Comparison of ENCODE assay signal across 27 mouse cellular contexts in the genomic region with DNA sequence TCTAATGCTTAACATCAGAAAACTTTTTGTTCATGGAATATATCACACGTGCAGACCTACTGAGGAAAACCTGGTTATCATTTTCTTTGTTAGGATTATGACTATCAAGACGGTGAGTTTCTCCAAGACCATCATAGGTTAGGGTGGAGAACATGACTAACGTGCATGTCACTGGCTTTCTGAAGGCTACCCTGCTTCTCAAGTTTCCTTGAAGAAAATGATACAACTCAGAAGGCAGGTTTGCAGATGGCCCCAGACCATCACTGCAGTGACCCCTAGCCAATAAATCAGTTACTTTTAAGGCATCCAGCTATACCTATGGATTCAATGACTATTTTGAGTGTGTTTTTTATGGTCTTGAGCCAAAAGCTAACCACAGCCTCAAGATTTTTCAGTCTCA. TPM values are rescaled to one million over a fixed set of nuclear protein-coding genes. Genes with fewer than 3 reads are reported as not detected.
"Had no signal": no experiment of that assay in that cellular context is flagged by ENCODE, and none has a peak within 500 bp of the region (broad histone marks: within the 10 kb centered on the region; RNA-seq: fewer than 3 reads in every experiment).

No protein-coding gene starts in this region.

- H3K36me3 ChIP-seq: heart, embryonic 15.5 days; hindbrain, embryonic 12.5 days; liver, embryonic 13.5 days; liver, embryonic 15.5 days had no signal

- H3K4me3 ChIP-seq: heart, adult 2 months; heart, embryonic 13.5 days; heart, embryonic 15.5 days; hindbrain, embryonic 12.5 days; limb, embryonic 10.5 days; limb, embryonic 12.5 days; liver, embryonic 13.5 days; liver, embryonic 15.5 days had no signal

- DNase-seq: gastrocnemius, postnatal 10 days; gastrocnemius, postnatal 25 days; heart, adult 2 months; heart, postnatal 14 days; heart, postnatal 36 days; kidney, adult 11 months; kidney, adult 9 months; kidney, postnatal 10 days; kidney, postnatal 25 days; layer of hippocampus, adult 9-11 months; layer of hippocampus, postnatal 36 days; liver; liver, embryonic 13.5 days; liver, postnatal 0 days had no signal

- H3K27ac ChIP-seq: heart, adult 2 months; heart, embryonic 13.5 days; heart, embryonic 15.5 days; hindbrain, embryonic 12.5 days; hindbrain, embryonic 14.5 days; limb, embryonic 10.5 days; limb, embryonic 12.5 days; liver, embryonic 13.5 days; liver, embryonic 15.5 days had no signal

- H3K4me2 ChIP-seq: heart, embryonic 11.5 days; heart, embryonic 13.5 days; heart, embryonic 15.5 days; hindbrain, embryonic 12.5 days; hindbrain, embryonic 14.5 days; limb, embryonic 12.5 days; liver, embryonic 11.5 days; liver, embryonic 13.5 days; liver, embryonic 15.5 days had no signal

- ATAC-seq: hindbrain, embryonic 16.5 days; inflammation-experienced regulatory T-cells, adult 6 months; intestine, embryonic 16.5 days; liver, postnatal 0 days had no signal

- H3K9ac ChIP-seq: heart, embryonic 13.5 days; heart, embryonic 15.5 days; hindbrain, embryonic 12.5 days; hindbrain, embryonic 14.5 days; limb, embryonic 12.5 days; liver, embryonic 13.5 days; liver, embryonic 15.5 days; liver, postnatal 0 days had no signal

- H3K9me3 ChIP-seq: heart, embryonic 15.5 days; hindbrain, embryonic 12.5 days; limb, embryonic 10.5 days; liver, embryonic 13.5 days; liver, embryonic 15.5 days had no signal

- H3K27me3 ChIP-seq: heart, embryonic 13.5 days; heart, embryonic 15.5 days; hindbrain, embryonic 12.5 days; limb, embryonic 12.5 days; liver, embryonic 13.5 days; liver, embryonic 15.5 days had no signal

- H3K4me1 ChIP-seq: hindbrain, embryonic 12.5 days; limb, embryonic 10.5 days; limb, embryonic 12.5 days; liver, embryonic 13.5 days; liver, embryonic 15.5 days had no signal

RNA-seq across cellular contexts. Expression of gene Prrx1, which starts 38.6 kb away (rescaled TPM):
- total RNA-seq: hematopoietic stem cell, adult 5-6 weeks had no signal
- polyA plus RNA-seq: inflammation-experienced regulatory T-cells, adult 6 months had no signal
